Mouse (Mus musculus) brain, embryonic 14.5 days (tissue): ENCODE measurements around the gene Trpc6.

Source experiments
- CTCF ChIP-seq: fragments of 200-500 bp; IDR thresholded peaks from 2 replicates; pipeline ENCODE4 v1.5.1; 2012; ENCODE audit warnings: inconsistent platforms, mild to moderate bottlenecking, moderate library complexity, borderline replicate concordance; ENCODE audit not compliant: insufficient read depth, insufficient read length; ENCODE audit errors: extremely low read depth
- POLR2A ChIP-seq: fragments of 200-500 bp; IDR thresholded peaks from 2 replicates; pipeline ENCODE4 v1.6.1; 2012; ENCODE audit warnings: mild to moderate bottlenecking, inconsistent platforms, borderline replicate concordance; ENCODE audit not compliant: poor library complexity, insufficient read depth, insufficient read length, severe bottlenecking; ENCODE audit errors: extremely low read depth

- TF ChIP-seq POLR2A (no peak), CTCF (no peak)
These were observed 129.0 kb downstream of the Trpc6 start for GRCm38 (mm10) chr9:8672944-8673343.
